Mouse (Mus musculus) 416B (cell line): ENCODE results near the gene 9130213A22Rik.

Experiments used
- DNase-seq: peaks from one replicate; pipeline ENCODE4 v3.0.0; 2011; ENCODE audit warnings: low read depth

Gene 9130213A22Rik

GRCm38 (mm10) chr11:69106842-69107241, 15.5 kb downstream of the 9130213A22Rik start:
- no peak for DNase-seq

- DNase-seq: no peak
These were observed 16.1 kb downstream of the 9130213A22Rik start for GRCm38 (mm10) chr11:69106299-69106698.

DNA sequence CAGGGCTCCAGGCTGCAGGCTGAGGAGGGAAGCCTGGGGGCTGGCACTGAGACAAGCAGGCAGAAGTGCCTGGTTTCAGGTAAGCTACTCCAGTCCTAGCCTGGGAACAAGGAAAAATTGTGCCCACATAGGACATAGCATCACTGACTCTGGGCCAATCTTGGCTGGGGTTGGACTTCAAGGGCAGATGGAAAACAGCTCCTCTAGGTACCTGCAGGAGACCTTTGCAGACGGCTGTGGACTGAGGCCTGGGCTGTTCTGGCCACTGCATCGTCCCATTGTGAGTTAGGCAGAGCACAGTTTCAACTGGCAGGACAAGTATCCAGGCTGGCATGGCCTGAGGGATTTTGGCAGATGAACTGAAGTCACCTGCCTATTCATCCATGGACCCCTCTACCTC, 16.6 kb downstream of the 9130213A22Rik start:
- no peak for DNase-seq

DNA sequence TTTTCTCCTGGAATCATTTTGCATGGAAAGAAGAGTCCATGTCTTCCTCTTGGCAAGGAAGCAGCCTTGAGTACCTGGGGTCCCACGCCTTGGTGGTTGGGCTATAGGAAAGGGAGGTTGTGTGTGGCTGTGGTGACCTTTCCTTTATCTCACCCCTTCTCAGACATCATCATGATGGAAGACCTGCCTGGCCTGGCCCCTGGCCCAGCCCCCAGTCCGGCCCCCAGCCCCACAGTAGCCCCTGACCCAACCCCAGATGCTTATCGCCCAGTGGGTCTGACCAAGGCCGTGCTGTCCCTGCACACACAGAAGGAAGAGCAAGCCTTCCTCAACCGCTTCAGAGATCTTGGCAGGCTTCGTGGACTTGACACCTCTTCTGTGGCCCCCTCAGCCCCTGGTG, 17.2 kb downstream of the 9130213A22Rik start:
- no peak for DNase-seq

DNA sequence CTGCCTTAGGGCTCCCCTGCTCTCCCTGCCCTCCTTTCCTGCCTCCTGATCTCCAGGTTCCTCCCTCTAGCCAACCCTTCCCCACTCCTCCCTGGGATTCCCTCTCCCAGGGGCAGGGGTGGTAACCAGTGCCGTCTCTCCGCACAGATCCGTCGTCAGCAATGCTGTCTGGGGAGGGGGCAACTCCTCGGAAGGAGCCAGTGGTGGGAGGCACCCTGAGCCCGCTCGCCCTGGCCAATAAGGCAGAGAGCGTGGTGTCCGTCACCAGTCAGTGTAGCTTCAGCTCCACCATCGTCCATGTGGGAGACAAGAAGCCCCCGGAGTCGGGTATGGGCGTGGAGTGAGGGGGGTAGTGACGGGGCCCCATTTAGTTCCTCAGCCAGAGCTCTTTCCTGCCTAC, 17.9 kb downstream of the 9130213A22Rik start:
- DNase-seq: no peak

- DNase-seq: no peak
These were observed 18.6 kb downstream of the 9130213A22Rik start for GRCm38 (mm10) chr11:69103531-69104435.

- no peak for DNase-seq
These were observed 19.3 kb downstream of the 9130213A22Rik start for GRCm38 (mm10) chr11:69103121-69103520.

DNA sequence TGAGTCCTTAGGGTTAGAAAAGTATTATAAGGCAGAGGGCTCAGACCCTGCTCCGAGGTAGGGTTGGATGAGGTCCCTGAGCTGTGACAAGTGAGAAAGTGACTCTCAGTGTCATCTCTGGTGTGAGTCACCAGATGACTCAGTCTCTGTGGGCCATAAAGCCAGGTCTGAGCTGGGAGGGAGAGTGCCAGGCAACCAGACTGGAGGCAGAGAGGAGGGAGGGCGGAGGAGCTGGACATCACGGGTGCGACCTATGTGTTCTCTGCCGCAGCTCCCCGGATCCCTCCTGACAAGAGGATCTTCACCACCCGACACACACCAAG, 20.0 kb downstream of the 9130213A22Rik start:
- peak; percentile 65 for DNase-seq

DNA sequence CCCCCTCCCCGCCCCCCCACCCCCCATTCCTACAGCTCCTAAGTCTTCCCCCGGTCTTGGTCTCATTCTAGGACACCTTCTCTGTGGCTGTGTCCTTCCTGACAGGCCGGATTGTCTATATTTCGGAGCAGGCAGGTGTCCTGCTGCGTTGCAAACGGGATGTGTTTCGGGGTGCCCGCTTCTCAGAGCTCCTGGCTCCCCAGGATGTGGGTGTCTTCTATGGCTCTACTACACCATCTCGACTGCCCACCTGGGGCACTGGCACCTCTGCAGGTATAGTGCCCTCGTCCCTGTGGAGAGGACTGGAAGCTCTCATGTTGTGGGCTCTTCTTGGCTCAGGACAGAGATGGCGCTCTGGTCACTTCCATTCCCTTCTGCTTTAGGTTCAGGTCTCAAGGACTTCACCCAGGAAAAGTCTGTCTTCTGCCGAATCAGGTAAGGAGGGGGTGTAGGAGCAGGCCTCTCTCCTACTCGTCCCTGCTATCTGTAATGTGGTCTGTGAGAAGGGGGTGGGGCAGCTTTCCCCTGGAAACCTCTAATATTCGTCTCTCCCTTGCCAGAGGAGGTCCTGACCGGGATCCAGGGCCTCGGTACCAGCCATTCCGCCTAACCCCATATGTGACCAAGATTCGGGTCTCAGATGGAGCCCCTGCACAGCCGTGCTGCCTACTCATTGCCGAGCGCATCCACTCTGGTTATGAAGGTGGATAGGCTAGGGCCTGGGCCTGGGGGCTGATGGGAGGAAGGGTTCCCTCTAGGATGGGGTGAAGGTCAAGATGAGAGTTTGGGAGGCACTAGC, 20.6 kb downstream of the 9130213A22Rik start:
- DNase-seq: no peak

DNA sequence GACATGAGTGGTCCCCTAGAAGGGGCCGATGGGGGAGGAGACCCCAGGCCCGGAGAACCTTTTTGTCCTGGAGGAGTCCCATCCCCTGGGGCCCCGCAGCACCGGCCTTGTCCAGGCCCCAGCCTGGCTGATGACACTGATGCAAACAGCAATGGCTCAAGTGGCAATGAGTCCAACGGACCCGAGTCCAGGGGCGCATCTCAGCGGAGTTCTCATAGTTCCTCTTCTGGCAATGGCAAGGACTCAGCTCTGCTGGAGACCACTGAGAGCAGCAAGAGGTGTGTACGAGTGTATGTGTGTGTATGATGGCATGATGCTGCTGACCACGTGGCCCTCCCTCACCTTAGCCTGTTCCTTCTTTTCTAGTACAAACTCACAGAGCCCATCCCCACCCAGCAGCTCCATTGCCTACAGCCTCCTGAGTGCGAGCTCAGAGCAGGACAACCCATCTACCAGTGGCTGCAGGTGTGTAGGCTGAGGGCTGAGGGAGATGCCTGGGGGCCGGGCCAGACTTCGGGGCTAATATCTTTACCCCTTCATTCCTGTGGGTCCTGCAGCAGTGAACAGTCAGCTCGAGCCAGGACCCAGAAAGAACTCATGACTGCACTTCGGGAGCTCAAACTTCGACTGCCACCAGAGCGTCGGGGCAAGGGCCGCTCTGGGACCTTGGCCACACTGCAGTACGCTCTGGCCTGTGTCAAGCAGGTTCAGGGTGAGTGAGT, 21.6 kb downstream of the 9130213A22Rik start:
- DNase-seq: no peak

DNA sequence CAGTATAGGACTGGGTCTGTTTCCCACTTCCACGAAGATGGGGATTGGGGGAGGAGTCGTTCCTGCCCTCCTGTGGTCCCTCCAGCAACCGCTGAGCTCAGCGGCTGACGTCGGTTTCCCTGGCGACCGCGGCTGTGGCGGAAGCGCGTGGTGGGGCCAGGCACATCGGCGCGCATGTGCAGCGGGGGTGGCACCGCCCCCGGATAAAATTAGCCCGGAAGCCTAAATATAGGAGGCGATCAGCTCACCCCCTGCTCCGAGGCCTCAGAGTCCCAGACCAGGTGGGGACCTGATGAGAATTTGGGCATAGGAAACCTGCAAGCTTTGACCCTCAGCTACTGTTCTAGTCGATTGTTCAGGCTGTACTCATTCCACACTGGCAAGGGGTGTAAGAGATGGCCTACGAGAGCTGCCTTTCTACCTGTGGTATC, 22.5 kb downstream of the 9130213A22Rik start:
- peak; percentile 94 for DNase-seq

- no peak for DNase-seq
These were observed 23.0 kb downstream of the 9130213A22Rik start for GRCm38 (mm10) chr11:69099177-69099914.

DNA sequence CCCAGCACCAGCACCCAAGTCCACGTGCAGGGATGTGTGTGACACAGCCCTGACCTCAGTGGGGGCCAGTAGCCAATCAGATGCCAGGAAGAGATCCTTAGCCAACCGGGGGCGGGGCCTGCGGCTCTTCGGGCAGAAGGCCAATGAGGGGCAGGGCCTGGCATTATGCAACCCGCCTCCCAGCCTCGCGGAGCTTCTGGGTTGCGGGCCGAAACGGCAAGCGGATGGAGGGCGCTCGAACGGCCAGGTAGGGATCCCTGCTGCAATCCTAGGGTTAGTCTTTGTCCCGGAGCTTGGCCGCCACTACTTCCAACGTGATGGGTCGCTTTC, 23.7 kb downstream of the 9130213A22Rik start:
- peak; percentile 98 for DNase-seq

- DNase-seq: peak; percentile 38
These were observed 24.2 kb downstream of the 9130213A22Rik start for GRCm38 (mm10) chr11:69098039-69098761.

- DNase-seq: peak; percentile 97
These were observed 25.1 kb downstream of the 9130213A22Rik start for GRCm38 (mm10) chr11:69096987-69097900.

- DNase-seq: no peak
These were observed 25.9 kb downstream of the 9130213A22Rik start for GRCm38 (mm10) chr11:69096360-69096986.

DNA sequence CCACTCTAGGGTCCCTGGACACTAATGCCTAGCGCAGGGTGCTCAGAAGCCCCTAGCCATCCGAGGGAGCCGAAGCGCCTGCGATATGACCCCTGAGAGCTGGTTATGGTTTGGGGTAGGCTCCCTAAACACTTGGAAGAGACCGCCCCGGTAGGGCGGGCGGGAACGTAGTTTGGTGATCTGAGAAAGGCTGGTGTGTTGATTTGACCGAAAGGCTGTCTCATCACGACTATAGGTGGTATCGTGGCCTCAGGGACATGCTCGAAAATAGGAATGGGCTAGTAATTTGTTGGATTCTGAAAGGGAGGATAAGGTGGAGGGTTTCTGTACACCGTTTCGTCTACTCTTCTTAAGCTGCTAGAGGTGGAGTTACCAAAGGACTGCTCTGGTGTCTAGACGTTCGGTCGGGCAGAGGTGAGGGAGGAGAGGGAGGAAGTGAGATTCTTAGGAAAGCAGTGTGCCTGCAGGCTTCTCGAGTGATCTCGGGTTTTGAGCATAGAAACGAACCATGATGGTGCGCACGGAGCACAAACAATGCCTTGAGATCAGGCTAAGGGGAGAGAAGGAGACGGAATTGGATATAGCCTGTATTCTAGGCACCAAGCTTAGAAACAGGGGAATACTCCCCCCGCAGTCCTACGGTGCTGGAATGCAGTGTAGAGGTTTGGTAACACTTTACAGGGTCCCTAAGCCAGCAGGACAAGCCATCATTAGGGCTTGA, 26.7 kb downstream of the 9130213A22Rik start:
- DNase-seq: peak; percentile 65

DNA sequence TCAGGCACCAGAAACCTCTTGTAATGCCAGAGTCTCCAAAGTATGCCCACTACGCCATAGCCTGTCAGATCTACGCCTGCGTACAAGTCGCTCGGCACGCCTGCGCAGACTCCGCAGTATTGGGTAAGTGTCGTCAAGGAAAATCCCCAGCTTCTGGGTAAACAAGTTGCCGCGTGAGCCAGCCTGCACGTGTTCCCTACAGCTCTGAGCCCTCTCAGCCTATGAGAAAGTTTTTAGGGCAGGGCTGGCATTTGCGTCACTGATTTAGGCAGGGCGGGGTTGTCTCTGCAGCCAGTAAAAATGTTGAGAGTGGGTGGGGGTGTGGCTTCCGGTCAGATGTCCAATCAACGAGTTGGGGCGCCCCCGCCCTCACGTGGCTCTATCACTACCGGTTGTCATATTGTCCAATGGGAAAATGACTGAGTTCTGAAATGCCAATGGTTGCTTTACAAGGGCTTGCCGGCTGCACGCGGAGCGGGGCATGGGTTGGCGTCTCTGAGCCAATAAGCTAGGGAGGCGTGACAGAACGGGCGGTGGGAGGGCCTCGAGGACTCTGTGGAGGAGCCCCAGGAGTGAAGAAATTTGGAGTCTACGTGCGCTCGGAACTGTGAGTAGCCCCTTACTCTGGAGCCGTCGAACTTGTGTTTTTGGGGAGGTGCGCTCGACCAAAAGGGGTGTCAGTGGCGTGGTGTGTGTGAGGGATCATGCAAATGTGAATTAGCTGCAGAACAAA, 27.5 kb downstream of the 9130213A22Rik start, which contains the start of gene Per1:
Gene Per1, plus strand, starts transcription at position 521 of the 733 bp plus-strand sequence.
- DNase-seq: peak; percentile 100
